Mouse (Mus musculus) adipocyte (in vitro differentiated cells): ENCODE measurements at regions not wholly inside any gene's neighbourhood (a gene's known extent, or its start where the extent isn't known, plus 50 kb on each side); places are given as distances from the start of the nearest gene placed in this dataset.

Source experiments
- DNase-seq: peaks from one replicate; pipeline ENCODE4 v3.0.0-alpha.2; 2016; ENCODE audit warnings: low spot score

GRCm38 (mm10) chr1:57573829-57574228 is 166.9 kb upstream of the Tyw5 start:
- DNase-seq = no peak

GRCm38 (mm10) chr1:57574530-57574929 is 167.6 kb upstream of the Tyw5 start:
- no peak for DNase-seq

GRCm38 (mm10) chr1:57576066-57576753 is 169.3 kb upstream of the Tyw5 start:
- DNase-seq = no peak

- DNase-seq = peak; percentile 4
Observed at GRCm38 (mm10) chr1:57579086-57579485, 172.2 kb upstream of the Tyw5 start.

GRCm38 (mm10) chr1:57593707-57594589 is 180.0 kb upstream of the Spats2l start:
- no peak for DNase-seq

- no peak for DNase-seq
Observed at GRCm38 (mm10) chr1:57594815-57595214, 179.1 kb upstream of the Spats2l start.

GRCm38 (mm10) chr1:57600951-57601350 is 173.0 kb upstream of the Spats2l start:
- no peak for DNase-seq

- no peak for DNase-seq
Observed at GRCm38 (mm10) chr1:57605525-57605924, 168.4 kb upstream of the Spats2l start.

GRCm38 (mm10) chr1:57606060-57606683 is 167.8 kb upstream of the Spats2l start:
- DNase-seq = no peak

GRCm38 (mm10) chr1:57607026-57607425 is 166.9 kb upstream of the Spats2l start:
- no peak for DNase-seq

GRCm38 (mm10) chr1:57607626-57608422 is 166.1 kb upstream of the Spats2l start:
- no peak for DNase-seq

GRCm38 (mm10) chr1:57608423-57608679 is 165.6 kb upstream of the Spats2l start:
- no peak for DNase-seq

GRCm38 (mm10) chr1:57609307-57609706 is 164.7 kb upstream of the Spats2l start:
- DNase-seq = no peak

- DNase-seq = no peak
Observed at GRCm38 (mm10) chr1:57612171-57612570, 161.8 kb upstream of the Spats2l start.

GRCm38 (mm10) chr1:57612931-57613804 is 160.8 kb upstream of the Spats2l start:
- DNase-seq = no peak

GRCm38 (mm10) chr1:57615155-57615554 is 158.8 kb upstream of the Spats2l start:
- DNase-seq = no peak

GRCm38 (mm10) chr1:57617316-57617715 is 156.6 kb upstream of the Spats2l start:
- DNase-seq = no peak

GRCm38 (mm10) chr1:57622561-57622960 is 151.4 kb upstream of the Spats2l start:
- DNase-seq = no peak

GRCm38 (mm10) chr1:57633986-57634385 is 140.0 kb upstream of the Spats2l start:
- no peak for DNase-seq

- DNase-seq = no peak
Observed at GRCm38 (mm10) chr1:57642131-57642530, 131.8 kb upstream of the Spats2l start.

GRCm38 (mm10) chr1:57643466-57644097 is 130.4 kb upstream of the Spats2l start:
- DNase-seq = no peak
